Mouse (Mus musculus): ENCODE measurements around the gene Itga1.

DNA sequence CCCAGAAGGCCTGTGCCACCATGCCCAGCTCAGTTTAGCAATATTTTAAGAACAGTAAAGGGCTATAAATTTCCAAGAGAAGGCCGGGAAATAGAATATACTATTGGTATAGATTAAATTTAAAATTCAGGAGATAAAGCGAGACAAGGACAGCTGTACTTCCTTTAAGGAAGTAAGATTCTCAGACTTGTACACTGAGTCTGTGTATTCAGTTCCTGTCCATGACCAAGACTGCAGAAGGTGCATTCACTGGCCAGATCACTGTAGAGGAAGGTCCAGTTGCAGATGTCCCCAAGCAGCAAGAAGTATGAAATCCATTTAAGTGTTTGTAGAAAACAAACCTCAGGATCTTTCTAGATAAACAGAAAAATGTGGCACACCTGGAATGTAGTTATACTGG lies 28.3 kb upstream of the Itga1 start:
- TF ChIP-seq CTCF (conservative IDR thresholded peaks at IDR 0.05; ENCODE audit: insufficient read depth, insufficient read length, low read depth, low read length) (no peak), POLR2A (IDR thresholded peaks at IDR 0.05; ENCODE audit: low read depth, low read length) (no peak)

Data from kidney, adult 2 months (tissue).